Mouse (Mus musculus) MEL (cell line): ENCODE results near the gene Dclk1. TPM values are rescaled to one million over a fixed set of nuclear protein-coding genes. Genes with fewer than 3 reads are reported as not detected.

Experiments
- DNase-seq: peaks from one replicate; pipeline ENCODE4 v3.0.0; 2011; ENCODE audit warnings: low read depth, low spot score
- H3K27ac ChIP-seq: 2 replicates; pipeline ENCODE4 v1.5.1; 2012; ENCODE audit warnings: low read depth, mild to moderate bottlenecking, control low read depth, low read length, moderate library complexity; ENCODE audit not compliant: control insufficient read depth
- H3K27me3 ChIP-seq, 2 experiments: fragments of 150-350 bp in 1 of 2; sonication (generic) in 1 of 2; 2 replicates each; pipeline ENCODE4 v1.6.1; 2012; ENCODE audit warnings: low read length in 2 of 2, mild to moderate bottlenecking in 2 of 2, improper control_type of control experiment in 1 of 2, moderate library complexity in 1 of 2; ENCODE audit not compliant: insufficient read depth in 2 of 2, control insufficient read depth in 1 of 2
- H3K36me3 ChIP-seq, 2 experiments: 2 replicates each; pipeline ENCODE4 v1.6.1; 2012 to 2014; ENCODE audit warnings: low read length in 2 of 2, improper control_type of control experiment in 1 of 2, inconsistent platforms in 1 of 2, mild to moderate bottlenecking in 1 of 2; ENCODE audit not compliant: insufficient read depth in 2 of 2, control insufficient read depth in 1 of 2
- H3K4me1 ChIP-seq, 2 experiments: fragments of 150-350 bp in 1 of 2; sonication (generic) in 1 of 2; 2 replicates each; pipeline ENCODE4 v1.6.1; 2012; ENCODE audit warnings: low read length in 2 of 2, improper control_type of control experiment in 1 of 2, mild to moderate bottlenecking in 1 of 2; ENCODE audit not compliant: insufficient read depth in 2 of 2, control insufficient read depth in 1 of 2
- H3K4me3 ChIP-seq, 2 experiments: fragments of 150-350 bp in 1 of 2; sonication (generic) in 1 of 2; 2 replicates each; pipeline ENCODE4 v1.5.1; 2012; ENCODE audit warnings: low read depth in 2 of 2, low read length in 2 of 2, mild to moderate bottlenecking in 2 of 2, moderate library complexity in 2 of 2, control low read depth in 1 of 2, improper control_type of control experiment in 1 of 2; ENCODE audit not compliant: control insufficient read depth in 1 of 2, insufficient read depth in 1 of 2
- H3K79me2 ChIP-seq: 2 replicates; pipeline ENCODE4 v1.6.1; 2012; ENCODE audit warnings: mild to moderate bottlenecking, low read length, moderate library complexity; ENCODE audit not compliant: control insufficient read depth, poor library complexity, insufficient read depth
- H3K9ac ChIP-seq: 2 replicates; pipeline ENCODE4 v1.6.1; 2012; ENCODE audit warnings: low read depth, mild to moderate bottlenecking, control low read depth, low read length, moderate library complexity; ENCODE audit not compliant: control insufficient read depth, poor library complexity, severe bottlenecking
- H3K9me3 ChIP-seq: fragments of 150-350 bp; sonication (generic); replicated peaks from 2 replicates; pipeline ENCODE4 v1.6.1; 2012; ENCODE audit warnings: mild to moderate bottlenecking, low read length, improper control_type of control experiment, moderate library complexity; ENCODE audit not compliant: insufficient read depth
- BHLHE40 ChIP-seq: IDR thresholded peaks from 2 replicates; pipeline ENCODE4 v1.6.1; 2012; ENCODE audit warnings: low read depth, mild to moderate bottlenecking, inconsistent platforms, low read length, improper control_type of control experiment, borderline replicate concordance
- CHD1 ChIP-seq: IDR thresholded peaks from 2 replicates; pipeline ENCODE4 v1.6.1; 2012; ENCODE audit warnings: low read depth, mild to moderate bottlenecking, inconsistent platforms, low read length, improper control_type of control experiment
- CHD2 ChIP-seq: IDR thresholded peaks from 2 replicates; pipeline ENCODE4 v1.6.1; 2011; ENCODE audit warnings: low read length, improper control_type of control experiment
- CTCF ChIP-seq, 3 experiments: IDR thresholded peaks in 2 of 3; conservative IDR thresholded peaks in 1 of 3; 2 replicates each; pipeline ENCODE4 v1.5.1; 2011 to 2012; ENCODE audit warnings: low read length in 3 of 3, low read depth in 2 of 3, mild to moderate bottlenecking in 2 of 3, improper control_type of control experiment in 1 of 3, inconsistent platforms in 1 of 3, mixed read lengths in 1 of 3, moderate library complexity in 1 of 3; ENCODE audit not compliant: control insufficient read depth in 1 of 3, insufficient read depth in 1 of 3, poor library complexity in 1 of 3, severe bottlenecking in 1 of 3
- E2F4 ChIP-seq: IDR thresholded peaks from 2 replicates; pipeline ENCODE4 v1.6.1; 2011; ENCODE audit warnings: low read depth, low read length, improper control_type of control experiment, borderline replicate concordance
- EP300 ChIP-seq, 2 experiments: IDR thresholded peaks; 2 replicates each; pipeline ENCODE4 v1.6.1; 2011; ENCODE audit warnings: improper control_type of control experiment in 2 of 2, low read length in 2 of 2, low read depth in 1 of 2, mild to moderate bottlenecking in 1 of 2
- ETS1 ChIP-seq: IDR thresholded peaks from 2 replicates; pipeline ENCODE4 v1.6.1; 2012; ENCODE audit warnings: low read depth, mild to moderate bottlenecking, inconsistent platforms, low read length, improper control_type of control experiment, moderate library complexity
- GATA1 ChIP-seq: IDR thresholded peaks from 2 replicates; pipeline ENCODE4 v1.6.1; 2011; ENCODE audit warnings: low read depth, low read length, improper control_type of control experiment
- JUND ChIP-seq: IDR thresholded peaks from 2 replicates; pipeline ENCODE4 v1.6.1; 2011; ENCODE audit warnings: low read depth, mild to moderate bottlenecking, improper control_type of control experiment, low read length
- MAFK ChIP-seq: IDR thresholded peaks from 2 replicates; pipeline ENCODE4 v1.6.1; 2011; ENCODE audit warnings: low read depth, mild to moderate bottlenecking, low read length, improper control_type of control experiment, borderline replicate concordance
- MEF2A ChIP-seq: IDR thresholded peaks from 2 replicates; pipeline ENCODE4 v1.6.1; 2014; ENCODE audit warnings: low read depth, mild to moderate bottlenecking, inconsistent platforms, low read length, improper control_type of control experiment; ENCODE audit not compliant: poor library complexity, insufficient replicate concordance, severe bottlenecking; ENCODE audit errors: extremely low read depth
- MYB ChIP-seq: IDR thresholded peaks from 2 replicates; pipeline ENCODE4 v1.6.1; 2011; ENCODE audit warnings: mild to moderate bottlenecking, low read depth, low read length, improper control_type of control experiment
- NELFE ChIP-seq: IDR thresholded peaks from 2 replicates; pipeline ENCODE4 v1.6.1; 2011; ENCODE audit warnings: low read depth, low read length, improper control_type of control experiment
- POLR2A ChIP-seq, 2 experiments: IDR thresholded peaks; 2 replicates each; pipeline ENCODE4 v1.6.1; 2011 to 2012; ENCODE audit warnings: low read length in 2 of 2, mild to moderate bottlenecking in 2 of 2, control low read depth in 1 of 2, improper control_type of control experiment in 1 of 2, low read depth in 1 of 2, moderate library complexity in 1 of 2; ENCODE audit not compliant: control insufficient read depth in 1 of 2, insufficient read depth in 1 of 2, poor library complexity in 1 of 2
- POLR2AphosphoS2 ChIP-seq: IDR thresholded peaks from 2 replicates; pipeline ENCODE4 v1.6.1; 2011; ENCODE audit warnings: low read length, improper control_type of control experiment
- POLR2AphosphoS5 ChIP-seq: IDR thresholded peaks from 2 replicates; pipeline ENCODE4 v1.6.1; 2012; ENCODE audit warnings: low read depth, borderline replicate concordance, mild to moderate bottlenecking, inconsistent platforms, low read length, moderate library complexity, mixed read lengths
- SIN3A ChIP-seq: IDR thresholded peaks from 2 replicates; pipeline ENCODE4 v1.6.1; 2012; ENCODE audit warnings: low read length, improper control_type of control experiment, inconsistent platforms
- SMC3 ChIP-seq: IDR thresholded peaks from 2 replicates; pipeline ENCODE4 v1.6.1; 2011; ENCODE audit warnings: low read depth, low read length, improper control_type of control experiment
- TBP ChIP-seq: IDR thresholded peaks from 2 replicates; pipeline ENCODE4 v1.8.0; 2011; ENCODE audit warnings: low read depth, low read length, improper control_type of control experiment
- UBTF ChIP-seq: IDR thresholded peaks from 2 replicates; pipeline ENCODE4 v1.6.1; 2012; ENCODE audit warnings: low read depth, mild to moderate bottlenecking, inconsistent platforms, low read length, improper control_type of control experiment, moderate library complexity, borderline replicate concordance; ENCODE audit not compliant: insufficient read depth
- USF2 ChIP-seq, 2 experiments: IDR thresholded peaks; 2 replicates each; pipeline ENCODE4 v1.6.1; 2011 to 2012; ENCODE audit warnings: improper control_type of control experiment in 2 of 2, low read length in 2 of 2, borderline replicate concordance in 1 of 2, inconsistent platforms in 1 of 2, low read depth in 1 of 2, mild to moderate bottlenecking in 1 of 2; ENCODE audit not compliant: insufficient read depth in 1 of 2
- ZNF384 ChIP-seq: IDR thresholded peaks from 2 replicates; pipeline ENCODE4 v1.6.1; 2012; ENCODE audit warnings: low read depth, mild to moderate bottlenecking, inconsistent platforms, low read length, improper control_type of control experiment
- polyA plus RNA-seq, 2 experiments: library from polyadenylated mRNA; stranded (reverse) in 1 of 2; unstranded in 1 of 2; fragments of >175 nt in 1 of 2; fragments of >200 nt in 1 of 2; gene quantifications; 2 replicates each; pipeline versions ENCODE4 v1.2.1 to v1.2.4; 2012; ENCODE audit warnings: low replicate concordance in 2 of 2, low read depth in 1 of 2; ENCODE audit not compliant: insufficient read length in 2 of 2, insufficient read depth in 1 of 2, missing spikeins in 1 of 2
- total RNA-seq: library from RNA; depleted of rRNA; stranded (reverse); fragments of 300-350 nt; gene quantifications from 2 replicates; pipeline ENCODE4 v1.2.3, GENCODE M21; 2012

Dclk1 gene
- total and polyA plus RNA-seq, 3 experiments = not detected

DNA sequence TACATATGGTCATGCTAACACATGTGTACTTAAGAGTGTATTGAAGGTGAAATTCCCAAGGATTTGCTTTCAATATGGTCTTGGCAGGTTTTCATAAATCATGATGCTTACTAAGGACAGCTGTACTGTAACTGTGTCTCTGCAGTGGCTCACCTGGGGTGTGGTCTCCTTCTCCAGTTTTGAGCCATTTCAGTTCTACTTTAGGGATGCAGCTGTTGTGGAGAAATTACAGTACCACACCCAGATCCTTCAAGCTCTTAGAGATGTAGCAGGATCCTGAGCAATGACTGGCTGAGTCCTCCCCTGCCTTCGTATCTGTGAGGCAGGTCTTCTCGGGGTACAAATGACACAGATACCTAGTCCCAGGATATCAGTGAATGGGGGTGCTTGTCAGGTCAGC lies 8.5 kb downstream of the Dclk1 start:
- no peak for DNase-seq
- TF ChIP-seq NELFE (no peak), ZNF384 (no peak), USF2 (IDR thresholded peaks at IDR 0.05; ENCODE audit: borderline replicate concordance in 1 of 2, insufficient read depth in 1 of 2, low read depth in 1 of 2, low read length in 2 of 2) (no peak), CHD1 (no peak), EP300 (IDR thresholded peaks at IDR 0.05; ENCODE audit: low read depth in 1 of 2, low read length in 2 of 2) (no peak), MEF2A (no peak), E2F4 (no peak), ETS1 (no peak), CTCF (IDR thresholded peaks at IDR 0.05 in 2 of 3, conservative IDR thresholded peaks at IDR 0.05 in 1 of 3; ENCODE audit: control insufficient read depth in 1 of 3, insufficient read depth in 1 of 3, low read depth in 2 of 3, low read length in 3 of 3, poor library complexity in 1 of 3, severe bottlenecking in 1 of 3) (no peak)
- Histone ChIP-seq H3K4me3 (no peak overlapping the region), H3K27me3 (no peaks in the 10 kb centered on the region), H3K36me3 (no peaks in the 10 kb centered on the region), H3K4me1 (no peaks in the 10 kb centered on the region), H3K27ac (no peak overlapping the region), H3K9ac (no peak overlapping the region), H3K79me2 (no peaks in the 10 kb centered on the region), H3K9me3 (no peaks in the 10 kb centered on the region)

DNA sequence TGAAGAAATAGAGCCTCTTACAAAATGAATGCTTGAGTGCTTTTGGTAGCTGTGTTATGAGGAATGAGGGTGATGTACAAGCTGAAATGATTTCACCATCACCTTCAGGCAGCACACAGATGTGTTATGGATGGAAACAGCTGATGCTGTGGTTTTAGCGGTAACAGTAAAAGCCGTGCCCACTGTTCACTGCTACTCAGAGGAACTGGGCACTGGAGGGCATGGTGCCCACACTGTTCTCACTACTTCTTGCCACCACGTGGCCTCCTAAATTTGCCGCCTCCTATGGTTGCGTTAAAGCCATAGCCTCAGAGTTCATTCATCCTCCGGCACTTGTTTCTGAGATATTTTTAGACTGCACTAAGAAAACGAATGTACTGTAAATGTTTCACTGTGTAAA lies 18.0 kb downstream of the Dclk1 start:
- no peak overlapping the region for H3K4me3 ChIP-seq
- no peak overlapping the region for H3K9ac ChIP-seq
- no peaks in the 10 kb centered on the region for H3K4me1 ChIP-seq
- H3K9me3 ChIP-seq = no peaks in the 10 kb centered on the region
- H3K27me3 ChIP-seq = no peaks in the 10 kb centered on the region
- no peaks in the 10 kb centered on the region for H3K36me3 ChIP-seq
- no peak for DNase-seq
- H3K27ac ChIP-seq = no peak overlapping the region
- TF ChIP-seq USF2 (IDR thresholded peaks at IDR 0.05; ENCODE audit: borderline replicate concordance in 1 of 2, insufficient read depth in 1 of 2, low read depth in 1 of 2, low read length in 2 of 2) = no peak
- no peak for TF ChIP-seq SIN3A
- TF ChIP-seq JUND = no peak
- no peak for TF ChIP-seq TBP
- no peak for TF ChIP-seq EP300 (IDR thresholded peaks at IDR 0.05; ENCODE audit: low read depth in 1 of 2, low read length in 2 of 2)
- no peak for TF ChIP-seq SMC3
- no peak for TF ChIP-seq UBTF
- no peak for TF ChIP-seq ZNF384
- no peak for TF ChIP-seq GATA1
- TF ChIP-seq MEF2A = no peak
- TF ChIP-seq CHD2 = no peak
- no peak for TF ChIP-seq BHLHE40
- no peak for TF ChIP-seq POLR2A (IDR thresholded peaks at IDR 0.05; ENCODE audit: control insufficient read depth in 1 of 2, insufficient read depth in 1 of 2, low read depth in 1 of 2, low read length in 2 of 2, poor library complexity in 1 of 2)
- no peak for TF ChIP-seq MAFK
- no peak for TF ChIP-seq MYB
- TF ChIP-seq NELFE = no peak
- no peak for TF ChIP-seq POLR2AphosphoS2
- no peak for TF ChIP-seq POLR2AphosphoS5
- H3K79me2 ChIP-seq = no peaks in the 10 kb centered on the region
